Mouse (Mus musculus): ENCODE measurements at regions not wholly inside any gene's neighbourhood (a gene's known extent, or its start where the extent isn't known, plus 50 kb on each side); places are given as distances from the start of the nearest gene placed in this dataset.

GRCm38 (mm10) chr1:67640353-67640752 lies 517.5 kb downstream of the Cps1 start:
- peak; percentile 18 for DNase-seq (ENCODE audit: low read depth, low spot score)

- DNase-seq (ENCODE audit: low read depth, low spot score): no peak
These were observed 517.9 kb downstream of the Cps1 start for GRCm38 (mm10) chr1:67640766-67641165.

GRCm38 (mm10) chr1:67643627-67644026 lies 520.8 kb downstream of the Cps1 start:
- DNase-seq (ENCODE audit: low read depth, low spot score): no peak
